Mouse (Mus musculus) CD4-positive helper T cell, adult 2 months (primary cell): ENCODE measurements at regions not wholly inside any gene's neighbourhood (a gene's known extent, or its start where the extent isn't known, plus 50 kb on each side); places are given as distances from the start of the nearest gene placed in this dataset.
"Not testable (repeated sequence)": the region's sequence is repeated elsewhere in the genome, so short reads cannot be mapped to it uniquely, and the experiment has no call there.

ENCODE experiments used
- DNase-seq: peaks from one replicate; pipeline ENCODE4 v3.0.0-alpha.2; 2012; ENCODE audit warnings: low read depth, missing footprints, low spot score

- no peak for DNase-seq
Measured at GRCm38 (mm10) chr7:73025640-73026039, 349.7 kb upstream of the Rgma start.

GRCm38 (mm10) chr7:73028952-73029351, 346.4 kb upstream of the Rgma start:
- DNase-seq, result no peak

- no peak for DNase-seq
Measured at GRCm38 (mm10) chr7:73031407-73031806, 343.9 kb upstream of the Rgma start.

GRCm38 (mm10) chr7:73032316-73032980, 342.9 kb upstream of the Rgma start:
- DNase-seq, result no peak

GRCm38 (mm10) chr7:73036801-73037555, 338.3 kb upstream of the Rgma start:
- DNase-seq, result no peak

- DNase-seq, result no peak
Measured at GRCm38 (mm10) chr7:73037638-73038037, 337.7 kb upstream of the Rgma start.

GRCm38 (mm10) chr7:73039921-73040320, 335.4 kb upstream of the Rgma start:
- no peak for DNase-seq

GRCm38 (mm10) chr7:73044316-73044715, 331.0 kb upstream of the Rgma start:
- no peak for DNase-seq

- DNase-seq, result no peak
Measured at GRCm38 (mm10) chr7:73055891-73056290, 319.4 kb upstream of the Rgma start.

GRCm38 (mm10) chr7:73063556-73063955, 311.8 kb upstream of the Rgma start:
- DNase-seq, result no peak

- no peak for DNase-seq
Measured at GRCm38 (mm10) chr7:73068534-73068933, 306.8 kb upstream of the Rgma start.

GRCm38 (mm10) chr7:73069352-73069751, 306.0 kb upstream of the Rgma start:
- no peak for DNase-seq

- not testable (repeated sequence) for DNase-seq
Measured at GRCm38 (mm10) chr7:73075391-73075790, 299.9 kb upstream of the Rgma start.

- no peak for DNase-seq
Measured at GRCm38 (mm10) chr7:73087496-73088185, 287.7 kb upstream of the Rgma start.

- DNase-seq, result no peak
Measured at GRCm38 (mm10) chr7:73088321-73088720, 287.0 kb upstream of the Rgma start.

GRCm38 (mm10) chr7:73091758-73092157, 283.6 kb upstream of the Rgma start:
- no peak for DNase-seq

- DNase-seq, result no peak
Measured at GRCm38 (mm10) chr7:73094059-73094458, 281.2 kb upstream of the Rgma start.

GRCm38 (mm10) chr7:73118871-73119270, 256.4 kb upstream of the Rgma start:
- no peak for DNase-seq

- no peak for DNase-seq
Measured at GRCm38 (mm10) chr7:73120276-73120675, 255.0 kb upstream of the Rgma start.

GRCm38 (mm10) chr7:73124976-73125375, 250.3 kb upstream of the Rgma start:
- no peak for DNase-seq

GRCm38 (mm10) chr7:73125864-73126263, 249.4 kb upstream of the Rgma start:
- DNase-seq, result no peak

- DNase-seq, result no peak
Measured at GRCm38 (mm10) chr7:73135786-73136185, 239.5 kb upstream of the Rgma start.

GRCm38 (mm10) chr7:73138269-73138668, 237.0 kb upstream of the Rgma start:
- DNase-seq, result no peak
